Mouse (Mus musculus) embryonic facial prominence, embryonic 12.5 days (tissue): ENCODE data around the gene St6galnac6. TPM values are rescaled to one million over a fixed set of nuclear protein-coding genes. Genes with fewer than 3 reads are reported as not detected.

Experiments used
- ATAC-seq: fragments of 200-750 bp; cut with Nextera tagmentation; 2 replicates; pipeline ENCODE4 v1.8.0; 2017; ENCODE audit not compliant: insufficient number of reproducible peaks, insufficient read depth, low FRiP score, low TSS enrichment
- H3K27ac ChIP-seq: fragments of 300-500 bp; sonication (generic); 2 replicates; pipeline ENCODE4 v1.5.1; 2016; ENCODE audit warnings: mild to moderate bottlenecking
- H3K27me3 ChIP-seq: fragments of 300-500 bp; sonication (generic); 2 replicates; pipeline ENCODE4 v1.6.1; 2016; ENCODE audit warnings: mild to moderate bottlenecking, moderate library complexity
- H3K36me3 ChIP-seq: fragments of 300-500 bp; sonication (generic); 2 replicates; pipeline ENCODE4 v1.6.1; 2016; ENCODE audit warnings: mild to moderate bottlenecking
- H3K4me1 ChIP-seq: fragments of 300-500 bp; sonication (generic); 2 replicates; pipeline ENCODE4 v1.6.1; 2016
- H3K4me2 ChIP-seq: fragments of 300-500 bp; sonication (generic); replicated peaks from 2 replicates; pipeline ENCODE4 v1.6.1; 2016; ENCODE audit warnings: mild to moderate bottlenecking, moderate library complexity
- H3K4me3 ChIP-seq: fragments of 300-500 bp; sonication (generic); 2 replicates; pipeline ENCODE4 v1.5.1; 2016; ENCODE audit warnings: mild to moderate bottlenecking
- H3K9ac ChIP-seq: fragments of 300-500 bp; sonication (generic); 2 replicates; pipeline ENCODE4 v1.6.1; 2016; ENCODE audit warnings: mild to moderate bottlenecking, moderate library complexity
- H3K9me3 ChIP-seq: fragments of 300-500 bp; sonication (generic); 2 replicates; pipeline ENCODE4 v1.6.1; 2016; ENCODE audit warnings: mild to moderate bottlenecking, moderate library complexity
- WGBS: fragments of 180-500 bp; shearing (Covaris S2); methylation state at CpG from one replicate; pipeline ENCODE4 v1.1.7; 2016; 5-methylcytosine and 5-hydroxymethylcytosine counted together
- polyA plus RNA-seq: library from polyadenylated mRNA; unstranded; fragments of >200 nt; fragmentation: Nextera tagmentation; extraction: Ambion mirVana; gene quantifications from 2 replicates; pipeline ENCODE4 v1.2.1, GENCODE M21; 2016

Gene St6galnac6
- polyA plus RNA-seq, 1 experiment from 2014 or later, result 26.4 TPM

DNA sequence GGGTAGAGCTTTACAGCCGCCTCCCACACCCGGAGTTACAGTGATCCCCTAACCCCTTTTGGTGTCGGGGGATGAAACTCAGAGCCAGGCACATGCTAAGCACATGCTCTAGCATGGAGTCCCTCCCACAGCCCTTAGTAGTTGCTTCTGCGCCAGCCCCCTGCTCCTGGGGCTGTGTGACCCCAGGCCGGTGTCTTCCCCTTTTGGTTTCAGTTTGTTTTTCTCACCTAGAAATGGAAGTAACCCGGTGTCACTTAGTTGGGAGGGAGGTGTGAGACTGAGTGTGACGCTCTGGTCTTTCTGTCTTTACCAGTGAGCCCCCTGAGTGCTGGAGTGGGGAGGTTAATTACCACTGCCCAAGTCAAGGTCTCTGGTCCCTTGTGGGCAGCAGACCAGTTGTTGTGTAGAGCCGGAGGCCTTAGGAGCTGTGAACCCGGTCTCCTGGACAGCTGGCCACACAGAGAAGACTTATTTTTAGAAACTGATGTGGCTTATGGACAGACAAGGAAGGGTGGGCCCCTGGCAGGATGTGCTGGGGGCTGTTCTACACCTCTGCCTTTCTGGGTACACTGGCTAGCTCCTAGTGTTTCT is 11.7 kb upstream of the St6galnac6 start:
- peak overlapping the region; percentile 62 for H3K4me2 ChIP-seq
- no peaks in the 10 kb centered on the region for H3K9me3 ChIP-seq
- ATAC-seq, result no peak
- 37% methylated on average over 9 of the region's 9 CpGs for WGBS
- 0 out of 2 replicates have a peak, but pooled peaks cover 4% of the 10 kb centered on the region for H3K36me3 ChIP-seq
- peaks cover 4% of the 10 kb centered on the region; the same call in 1 of the 2 replicates for H3K27me3 ChIP-seq
- H3K4me3 ChIP-seq, result peak overlapping the region; percentile 58
- H3K4me1 ChIP-seq, result peaks cover 13% of the 10 kb centered on the region
- H3K9ac ChIP-seq, result peak overlapping the region; percentile 63
- no peak overlapping the region for H3K27ac ChIP-seq

DNA sequence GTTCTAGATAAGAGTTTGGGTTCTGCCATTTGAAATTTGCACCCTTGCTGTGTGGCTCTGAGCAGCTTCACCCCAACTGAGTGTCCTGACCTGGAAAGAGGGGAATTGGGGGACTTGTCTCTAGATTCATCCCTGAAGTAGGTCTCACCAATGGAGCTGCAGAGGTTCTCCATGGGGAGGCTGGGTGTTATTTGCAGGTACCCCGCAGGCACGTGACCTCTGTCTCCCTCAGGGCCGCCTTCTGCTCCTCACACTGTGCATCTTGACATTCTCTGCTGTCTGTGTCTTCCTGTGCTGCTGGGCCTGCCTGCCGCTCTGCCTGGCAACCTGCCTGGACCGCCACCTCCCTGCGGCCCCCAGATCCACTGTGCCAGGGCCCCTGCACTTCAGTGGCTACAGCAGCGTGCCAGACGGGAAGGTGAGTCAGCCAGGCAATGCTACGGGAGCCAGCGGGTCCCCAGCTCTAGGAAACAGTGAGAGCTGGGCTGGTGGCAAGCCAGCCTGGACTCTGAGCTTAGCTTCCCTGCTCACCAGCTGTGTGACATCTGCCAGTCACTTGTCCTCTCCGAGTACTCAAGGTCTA is 10.2 kb upstream of the St6galnac6 start:
- Histone ChIP-seq H3K9me3 (no peaks in the 10 kb centered on the region), H3K4me1 (peaks cover 13% of the 10 kb centered on the region), H3K9ac (no peak overlapping the region), H3K4me3 (no peak overlapping the region), H3K36me3 (peaks cover 12% of the 10 kb centered on the region; the same call in 1 of the 2 replicates), H3K27me3 (no peaks in the 10 kb centered on the region), H3K27ac (no peak overlapping the region), H3K4me2 (no peak overlapping the region)
- no peak for ATAC-seq
- 67% methylated on average over 11 of the region's 11 CpGs for WGBS

DNA sequence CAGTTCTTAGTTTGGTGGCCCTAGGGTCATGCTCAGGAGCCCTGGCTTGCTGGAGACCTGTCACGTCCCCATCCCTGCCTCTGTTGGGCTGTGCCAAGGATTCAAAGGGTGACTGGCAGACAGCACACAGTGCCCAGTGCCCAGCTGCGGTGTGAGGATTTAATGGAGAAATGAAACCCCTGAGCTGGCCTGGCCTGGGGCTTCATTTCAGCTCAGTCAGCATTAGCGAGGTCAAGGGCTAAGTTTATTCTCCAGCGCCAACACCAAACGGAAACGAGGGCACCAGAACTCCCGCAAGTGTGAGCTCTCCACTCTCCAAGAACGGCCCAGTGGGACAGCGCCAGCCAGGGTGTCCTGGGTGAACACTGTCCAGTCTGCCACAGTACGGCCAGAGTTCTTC is 9.3 kb upstream of the St6galnac6 start:
- whole genome bisulfite sequencing, result 74% methylated on average over 10 of the region's 10 CpGs
- no peaks in the 10 kb centered on the region for H3K9me3 ChIP-seq
- no peak overlapping the region for H3K27ac ChIP-seq
- H3K9ac ChIP-seq, result no peak overlapping the region
- no peak for ATAC-seq
- H3K4me1 ChIP-seq, result peaks cover 13% of the 10 kb centered on the region
- H3K4me2 ChIP-seq, result no peak overlapping the region
- H3K4me3 ChIP-seq, result no peak overlapping the region
- peaks cover 17% of the 10 kb centered on the region for H3K36me3 ChIP-seq
- H3K27me3 ChIP-seq, result no peaks in the 10 kb centered on the region

DNA sequence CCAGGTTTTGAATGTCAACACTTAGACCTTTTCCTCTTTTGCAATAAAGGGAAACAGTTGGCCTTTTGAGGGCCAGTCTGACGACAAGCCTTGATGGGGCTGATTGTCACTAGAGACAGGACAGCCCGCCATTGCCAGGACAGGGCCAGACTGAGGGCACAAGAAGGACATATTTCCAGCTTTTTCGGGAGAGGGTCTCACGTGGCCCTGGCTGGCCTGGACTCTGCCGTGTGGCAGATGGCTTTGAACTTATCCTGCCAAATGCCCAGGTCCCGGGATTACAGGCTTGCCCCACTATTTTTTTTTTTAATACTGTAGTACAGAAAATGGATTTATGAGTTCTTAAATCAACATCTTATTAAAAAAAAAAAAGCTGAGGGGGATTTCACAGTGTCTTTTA is 8.3 kb upstream of the St6galnac6 start:
- Histone ChIP-seq H3K9me3 (no peaks in the 10 kb centered on the region), H3K9ac (no peak overlapping the region), H3K27me3 (no peaks in the 10 kb centered on the region), H3K4me3 (no peak overlapping the region), H3K4me1 (peaks cover 13% of the 10 kb centered on the region), H3K36me3 (peaks cover 22% of the 10 kb centered on the region), H3K4me2 (no peak overlapping the region), H3K27ac (no peak overlapping the region)
- no peak for ATAC-seq
- WGBS, result 66% methylated on average over 6 of the region's 6 CpGs

DNA sequence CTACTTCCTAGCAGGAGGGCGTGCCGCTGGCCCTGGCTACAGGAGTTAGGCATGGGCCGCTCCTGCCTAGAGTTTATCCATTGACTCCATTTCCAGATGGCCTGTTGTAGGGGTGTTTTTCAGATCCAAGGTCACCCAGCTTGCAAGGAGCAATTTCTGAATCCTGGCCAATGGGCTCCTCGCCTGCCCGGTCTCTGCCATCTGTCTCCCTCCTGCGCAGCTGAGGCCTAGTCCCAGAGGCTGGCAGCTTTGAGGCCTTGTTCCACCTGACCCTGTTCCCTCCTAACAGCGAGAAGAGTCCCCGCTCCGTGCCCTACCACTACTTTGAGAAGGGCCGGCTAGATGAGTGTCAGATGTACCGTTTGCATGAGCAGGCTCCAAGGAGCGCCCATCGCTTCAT is 2.8 kb upstream of the St6galnac6 start:
- Histone ChIP-seq H3K4me2 (no peak overlapping the region), H3K4me1 (peaks cover 9% of the 10 kb centered on the region), H3K9me3 (no peaks in the 10 kb centered on the region), H3K36me3 (peaks cover 34% of the 10 kb centered on the region), H3K9ac (no peak overlapping the region), H3K27me3 (no peaks in the 10 kb centered on the region), H3K27ac (no peak overlapping the region), H3K4me3 (no peak overlapping the region)
- 90% methylated on average over 13 of the region's 13 CpGs for WGBS
- ATAC-seq, result no peak

DNA sequence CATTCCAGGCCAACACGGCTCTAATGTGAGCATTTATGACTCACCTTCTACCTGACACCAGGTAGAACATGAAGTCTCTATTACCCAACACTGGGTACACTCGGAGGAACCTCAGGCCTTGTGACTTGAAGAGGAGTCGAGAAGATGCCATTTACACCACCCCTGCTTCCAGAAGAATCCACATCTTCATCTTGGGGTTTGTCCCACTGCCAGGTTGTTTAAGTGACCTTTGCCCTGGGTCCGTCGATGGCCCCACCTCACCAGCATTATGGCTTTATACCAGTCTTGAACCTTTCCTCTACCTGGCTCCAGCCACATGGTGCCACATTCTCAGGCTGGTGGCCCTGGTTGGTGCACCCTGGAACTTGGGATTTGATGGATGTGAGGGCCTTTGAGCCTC is 2.3 kb upstream of the St6galnac6 start:
- H3K4me1 ChIP-seq, result peaks cover 14% of the 10 kb centered on the region
- H3K4me3 ChIP-seq, result no peak overlapping the region
- no peaks in the 10 kb centered on the region for H3K27me3 ChIP-seq
- peaks cover 34% of the 10 kb centered on the region for H3K36me3 ChIP-seq
- no peaks in the 10 kb centered on the region for H3K9me3 ChIP-seq
- WGBS, result 86% methylated on average over 5 of the region's 5 CpGs
- ATAC-seq, result no peak
- no peak overlapping the region for H3K27ac ChIP-seq
- H3K4me2 ChIP-seq, result no peak overlapping the region
- H3K9ac ChIP-seq, result no peak overlapping the region

DNA sequence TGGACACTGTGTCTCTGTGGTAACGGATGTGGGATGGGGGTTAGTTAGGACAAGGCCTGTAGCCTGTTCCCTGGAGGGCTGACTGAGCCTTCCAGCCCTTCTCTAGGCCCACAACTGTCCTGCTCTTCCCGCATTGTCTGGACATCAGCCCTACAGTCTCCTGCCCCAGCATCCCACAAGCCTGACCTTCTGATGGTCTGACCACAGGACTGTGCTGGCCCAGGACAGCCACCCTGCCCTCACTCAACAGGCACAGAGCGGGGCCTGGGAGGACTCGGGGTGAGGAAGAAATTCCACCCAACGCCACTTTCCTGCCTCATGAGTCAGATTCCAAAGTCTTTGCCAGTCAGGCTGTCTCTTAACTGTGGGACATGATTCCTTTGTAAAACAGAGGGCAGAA is 1.8 kb upstream of the St6galnac6 start:
- H3K27ac ChIP-seq, result no peak overlapping the region
- H3K36me3 ChIP-seq, result peaks cover 34% of the 10 kb centered on the region
- H3K4me2 ChIP-seq, result no peak overlapping the region
- WGBS, result 89% methylated on average over 5 of the region's 5 CpGs
- no peak for ATAC-seq
- no peak overlapping the region for H3K4me3 ChIP-seq
- H3K4me1 ChIP-seq, result peaks cover 18% of the 10 kb centered on the region
- H3K27me3 ChIP-seq, result no peaks in the 10 kb centered on the region
- no peak overlapping the region for H3K9ac ChIP-seq
- no peaks in the 10 kb centered on the region for H3K9me3 ChIP-seq

DNA sequence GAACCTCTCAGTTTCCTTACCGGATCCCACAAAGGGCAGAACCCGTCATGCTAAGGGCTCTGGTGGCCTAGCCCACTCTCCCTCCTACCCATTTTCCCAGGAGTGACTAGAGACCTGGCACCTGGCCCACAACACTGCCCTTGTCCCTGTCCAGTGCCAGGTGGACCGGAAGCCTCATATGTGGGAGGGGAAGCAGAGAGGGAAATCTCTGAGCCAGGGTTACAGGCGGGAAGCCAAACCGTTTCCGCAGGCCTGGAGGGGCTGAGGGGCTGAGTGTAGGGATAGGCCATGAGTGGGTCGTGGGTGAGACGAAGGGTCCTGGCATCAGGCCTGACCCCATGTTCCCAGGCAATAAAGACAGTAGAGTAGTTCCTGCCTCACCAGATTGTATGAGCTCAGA is 1.0 kb upstream of the St6galnac6 start:
- no peak overlapping the region for H3K27ac ChIP-seq
- 85% methylated on average over 8 of the region's 8 CpGs for WGBS
- no peak for ATAC-seq
- no peaks in the 10 kb centered on the region for H3K27me3 ChIP-seq
- H3K4me2 ChIP-seq, result no peak overlapping the region
- no peak overlapping the region for H3K4me3 ChIP-seq
- no peaks in the 10 kb centered on the region for H3K9me3 ChIP-seq
- peaks cover 33% of the 10 kb centered on the region for H3K36me3 ChIP-seq
- H3K9ac ChIP-seq, result no peak overlapping the region
- peaks cover 18% of the 10 kb centered on the region for H3K4me1 ChIP-seq

DNA sequence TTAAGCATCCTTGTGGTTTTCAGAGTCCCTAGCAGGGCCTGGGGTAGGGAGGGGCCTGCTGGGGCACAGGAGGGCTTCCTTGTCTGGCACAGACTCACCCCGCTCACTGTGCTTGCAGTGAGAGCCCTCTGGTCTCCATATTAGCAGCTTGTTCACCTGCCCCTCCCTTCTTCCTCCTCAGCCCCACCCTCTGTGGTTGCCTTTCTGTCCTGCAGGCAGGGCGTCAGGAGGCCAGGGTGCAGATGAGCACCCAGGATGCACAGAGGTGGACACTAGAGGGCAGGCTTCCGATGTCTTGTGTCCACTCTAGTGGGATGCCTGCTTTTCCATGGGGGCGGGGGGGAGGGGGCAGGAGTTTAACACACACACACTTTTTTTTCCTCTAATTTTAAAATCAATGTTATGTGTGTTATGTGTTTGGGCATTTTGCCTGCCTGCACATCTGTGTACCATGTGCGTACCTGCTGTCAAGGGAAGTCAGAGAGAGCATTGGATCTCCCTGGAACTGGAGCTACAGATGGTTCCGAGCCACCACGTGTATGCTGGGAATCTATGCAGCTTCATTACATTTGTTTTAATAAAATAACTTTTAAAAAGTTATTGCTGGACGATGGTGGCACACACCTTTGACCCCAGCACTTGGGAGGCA is 2.0 kb downstream of the St6galnac6 start:
- 35% methylated on average over 8 of the region's 8 CpGs for WGBS
- peak; percentile 18; the same call in 1 of the 2 replicates for ATAC-seq
- H3K27me3 ChIP-seq, result no peaks in the 10 kb centered on the region

DNA sequence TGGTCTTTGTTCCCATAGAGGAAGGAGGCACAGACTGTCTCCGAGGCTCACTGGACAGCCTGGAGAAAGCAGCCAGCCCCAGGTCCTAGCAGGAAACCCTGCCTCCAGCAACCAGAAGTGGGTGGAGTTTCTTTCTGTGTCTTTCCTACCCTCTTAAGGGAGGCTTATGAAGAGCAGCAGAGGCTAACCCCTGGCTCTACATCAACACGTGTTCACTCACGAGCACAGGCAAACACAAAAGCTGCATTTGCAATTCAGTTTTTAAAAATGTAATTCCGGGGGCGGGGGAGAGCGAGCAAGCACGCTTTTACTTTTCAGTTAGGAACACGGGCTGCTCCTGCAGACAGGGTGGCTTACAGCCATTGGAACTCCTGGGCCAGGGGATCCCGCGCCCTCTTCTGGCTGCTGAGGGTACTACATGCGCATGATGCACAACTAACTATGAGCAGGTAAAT is 3.1 kb downstream of the St6galnac6 start:
- Histone ChIP-seq H3K9ac (no peak overlapping the region), H3K36me3 (peaks cover 5% of the 10 kb centered on the region), H3K4me1 (peaks cover 24% of the 10 kb centered on the region), H3K27me3 (no peaks in the 10 kb centered on the region), H3K27ac (peak overlapping the region; percentile 59), H3K9me3 (no peaks in the 10 kb centered on the region), H3K4me3 (peak overlapping the region; percentile 28), H3K4me2 (peak overlapping the region; percentile 45)
- no peak; the same call in 1 of the 2 replicates for ATAC-seq
- WGBS, result under 1% methylated on average over 11 of the region's 11 CpGs

More for the DNA sequence above, 2.0 kb downstream of the St6galnac6 start:
- H3K9me3 ChIP-seq, result no peaks in the 10 kb centered on the region
- peaks cover 14% of the 10 kb centered on the region for H3K36me3 ChIP-seq
- H3K4me2 ChIP-seq, result no peak overlapping the region
- H3K27ac ChIP-seq, result peak overlapping the region; percentile 72
- no peak overlapping the region for H3K4me3 ChIP-seq
- H3K4me1 ChIP-seq, result peaks cover 18% of the 10 kb centered on the region
- peak overlapping the region; percentile 10; the same call in 1 of the 2 replicates for H3K9ac ChIP-seq

DNA sequence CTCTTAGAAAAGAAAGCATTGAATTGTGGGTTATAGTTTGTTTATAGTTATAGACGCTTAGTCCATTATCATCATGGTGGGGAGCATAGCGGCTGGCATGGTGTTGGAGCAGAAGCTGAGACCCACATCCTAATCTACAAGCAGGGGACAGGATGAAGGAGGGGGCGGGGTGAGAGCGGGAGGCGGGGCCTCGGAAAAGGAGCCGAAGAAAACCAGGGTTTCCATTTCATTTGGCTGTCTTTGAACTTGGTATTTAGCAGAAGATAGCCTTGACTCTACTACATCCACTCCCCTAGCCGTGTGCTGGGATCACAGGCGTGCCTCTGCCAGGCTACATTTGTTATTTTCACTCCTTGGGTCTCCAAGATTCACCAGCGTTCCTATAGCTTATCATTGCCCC is 5.1 kb downstream of the St6galnac6 start:
- WGBS, result 51% methylated on average over 10 of the region's 10 CpGs
- no peak overlapping the region for H3K4me2 ChIP-seq

More for the DNA sequence above, 5.1 kb downstream of the St6galnac6 start:
- no peak for ATAC-seq
- H3K4me1 ChIP-seq, result peaks cover 36% of the 10 kb centered on the region
- no peak overlapping the region for H3K9ac ChIP-seq
- H3K4me3 ChIP-seq, result no peak overlapping the region
- no peak overlapping the region for H3K27ac ChIP-seq
- no peaks in the 10 kb centered on the region for H3K9me3 ChIP-seq
- no peaks in the 10 kb centered on the region for H3K27me3 ChIP-seq
- H3K36me3 ChIP-seq, result no peaks in the 10 kb centered on the region
